Mouse (Mus musculus): ENCODE measurements around the gene Rnf113a1.
"Not testable (repeated sequence)": the region's sequence is repeated elsewhere in the genome, so short reads cannot be mapped to it uniquely, and the experiment has no call there.

Gene Rnf113a1

DNA sequence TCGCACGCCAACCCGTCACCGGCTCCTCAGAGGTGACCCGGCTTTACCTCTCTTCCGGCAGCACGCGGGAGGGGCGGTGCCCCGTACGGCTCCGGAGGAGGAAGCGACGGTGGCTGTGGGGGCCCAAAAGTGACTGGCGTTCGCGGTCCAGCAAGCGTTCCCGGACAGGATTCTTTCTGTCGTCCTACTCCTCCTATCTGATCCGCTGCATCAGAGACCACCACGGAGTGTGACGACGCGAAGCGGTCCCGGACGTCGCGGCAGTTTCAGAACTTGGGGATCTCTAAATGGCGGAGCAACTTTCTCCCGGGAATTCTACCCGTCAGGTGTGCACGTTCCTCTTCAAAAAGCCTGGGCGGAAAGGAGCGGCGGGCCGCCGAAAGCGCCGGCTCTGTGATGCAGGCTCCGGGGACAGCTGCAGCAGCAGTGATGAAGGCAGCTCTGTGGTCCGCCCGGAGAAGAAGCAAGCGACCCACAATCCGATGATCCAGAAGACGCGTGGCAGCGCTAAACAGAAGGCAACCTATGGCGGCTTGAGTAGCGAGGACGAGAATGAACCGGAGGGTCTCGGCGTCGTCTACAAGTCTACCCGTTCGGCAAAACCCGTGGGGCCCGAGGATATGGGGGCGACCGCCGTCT, at the start of gene Rnf113a1, which contains the start of gene Ndufa1:
TSS of gene Rnf113a1 (plus strand) at position 141 of the 639 bp plus-strand sequence.
TSS of gene Ndufa1 (minus strand) at position 59 of the 639 bp plus-strand sequence.
- peak; percentile 32 to 78 for DNase-seq (ENCODE audit: low spot score in 2 of 2)

DNA sequence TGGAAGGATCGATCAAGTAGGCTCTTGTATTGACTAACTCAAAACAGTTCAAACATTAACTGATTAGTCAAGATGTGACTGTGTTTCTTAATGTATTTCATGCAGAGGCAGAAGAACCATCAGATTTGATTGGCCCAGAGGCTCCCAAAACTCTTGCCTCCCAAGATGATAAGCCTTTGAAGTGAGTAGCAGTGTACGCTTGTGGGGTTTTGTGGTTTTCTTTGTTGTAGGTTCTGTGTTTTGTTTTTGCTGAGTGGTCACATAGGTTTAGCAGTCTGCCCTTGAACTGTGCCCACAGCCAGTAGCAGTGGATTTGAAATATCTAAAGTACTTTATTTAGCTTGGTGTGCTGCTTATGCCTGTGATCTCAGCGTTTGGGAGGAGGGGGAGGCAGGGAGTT, 49.3 kb upstream of the Rnf113a1 start:
- DNase-seq (ENCODE audit: low spot score in 2 of 2) = no peak

DNA sequence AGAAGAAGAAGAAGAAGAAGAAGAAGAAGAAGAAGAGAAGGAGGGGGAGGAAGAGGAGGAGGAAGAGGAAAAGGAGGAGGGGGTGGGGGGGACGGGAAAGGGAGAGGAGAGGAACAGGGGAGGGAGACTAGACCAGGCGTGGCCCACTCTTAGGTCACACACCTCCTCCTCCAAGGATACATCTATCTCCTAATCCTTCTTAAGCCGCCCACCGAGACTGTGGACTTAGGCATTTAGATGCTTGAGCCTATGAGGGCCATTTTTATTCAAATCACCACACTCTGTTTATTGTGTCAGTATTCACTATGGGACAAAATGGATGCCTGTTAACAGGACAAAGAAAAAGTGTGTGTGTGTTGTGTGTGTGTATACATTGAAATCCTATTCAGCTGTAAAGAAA, 46.5 kb upstream of the Rnf113a1 start:
- DNase-seq (ENCODE audit: low spot score in 2 of 2) = not testable (repeated sequence)

DNA sequence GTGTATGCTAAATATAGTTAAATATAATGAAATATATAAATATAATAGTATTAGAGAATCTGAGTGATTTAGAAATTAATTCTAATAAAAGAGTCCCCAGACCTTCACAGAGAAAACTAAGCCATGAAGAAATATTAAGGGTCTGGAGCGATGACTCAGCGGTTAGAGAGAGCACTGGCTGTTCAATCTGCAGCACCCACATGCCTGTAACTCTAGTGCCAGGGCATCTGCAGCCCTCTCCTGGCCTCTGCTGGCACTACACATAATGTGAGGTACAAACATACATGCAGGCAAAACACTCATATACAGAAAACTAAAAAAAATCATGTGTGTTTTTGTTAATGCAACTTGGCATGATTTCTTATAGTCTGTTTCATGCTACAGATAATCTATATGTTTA, 46.1 kb upstream of the Rnf113a1 start:
- DNase-seq (ENCODE audit: low spot score in 2 of 2) = no peak

DNA sequence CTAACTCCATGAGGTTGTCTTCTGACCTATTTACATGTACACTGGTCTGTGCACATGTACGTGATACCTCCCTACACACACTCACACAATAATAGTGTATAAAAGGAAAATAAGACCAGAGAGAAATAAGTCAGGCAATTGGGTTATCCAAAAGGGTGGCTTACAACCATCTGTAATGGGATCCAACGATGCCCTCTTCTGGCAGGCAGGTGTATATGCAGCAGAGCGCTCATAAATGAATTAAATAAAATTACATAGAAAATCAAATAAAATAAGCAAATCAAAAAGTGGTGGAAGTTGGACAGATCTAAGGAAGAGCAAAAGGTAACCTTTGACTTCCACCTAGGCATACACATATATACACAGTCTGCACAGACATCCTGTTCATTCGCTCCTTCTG, 33.2 kb upstream of the Rnf113a1 start:
- DNase-seq (ENCODE audit: low spot score in 2 of 2) = no peak

DNA sequence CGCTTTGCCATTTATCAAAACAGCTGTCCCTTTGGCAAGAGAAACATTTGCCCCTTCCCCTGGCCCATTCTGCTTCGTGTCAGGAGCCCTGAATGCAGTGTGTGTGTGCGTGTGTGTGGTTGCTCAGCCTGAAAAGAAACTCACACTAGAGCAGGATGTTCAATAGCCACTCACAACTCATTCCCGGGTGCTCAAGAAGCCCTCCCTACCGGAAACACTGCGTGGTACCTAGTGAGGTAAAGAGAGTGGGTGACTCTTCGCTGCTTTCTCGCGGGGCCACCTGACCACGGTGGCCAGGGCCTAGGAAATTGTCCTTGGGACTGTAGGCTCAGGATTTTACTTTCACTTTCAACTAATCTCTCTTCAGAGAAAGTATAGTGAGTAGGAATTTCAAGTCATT, 29.9 kb upstream of the Rnf113a1 start:
- no peak for DNase-seq (ENCODE audit: low spot score in 2 of 2)

DNA sequence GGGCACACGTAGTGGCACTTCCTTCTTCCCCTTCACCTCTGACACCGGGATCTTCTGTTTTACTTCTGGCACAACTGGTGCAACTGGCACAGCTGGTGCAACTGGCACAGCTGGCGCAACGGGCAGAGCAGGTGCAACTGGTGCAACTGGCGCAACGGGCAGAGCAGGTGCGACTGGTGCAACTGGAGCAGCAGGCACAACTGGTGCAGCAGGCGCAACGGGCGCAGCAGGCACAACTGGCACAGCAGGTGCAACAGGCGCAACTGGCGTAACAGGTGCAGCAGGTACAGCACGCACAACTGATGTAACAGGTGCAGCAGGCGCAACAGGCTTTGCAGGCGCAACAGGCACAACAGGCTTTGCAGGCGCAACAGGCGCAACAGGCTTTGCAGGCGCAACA, 27.9 kb upstream of the Rnf113a1 start:
- no peak for DNase-seq (ENCODE audit: low spot score in 2 of 2)

DNA sequence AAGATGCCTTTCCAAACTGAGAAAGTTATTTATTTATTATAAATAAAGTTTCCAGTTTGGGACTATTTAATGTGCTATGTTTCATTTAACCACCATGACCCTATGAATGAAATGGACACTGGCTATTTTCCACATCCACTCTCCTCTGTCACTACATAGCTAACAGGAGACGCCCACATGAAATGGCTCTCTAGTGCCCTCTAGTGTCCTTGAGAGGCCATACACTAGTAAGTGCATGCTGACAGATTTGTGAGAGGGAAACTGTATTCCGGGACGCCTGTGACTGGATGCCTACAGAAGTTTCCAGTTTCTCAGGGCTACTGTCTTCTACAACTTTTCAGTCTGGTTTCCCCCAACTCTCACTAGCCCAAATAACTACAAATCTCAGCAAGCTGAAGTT, 24.0 kb upstream of the Rnf113a1 start:
- DNase-seq (ENCODE audit: low spot score in 2 of 2) = peak in 1 of 2 experiments; percentile 20

DNA sequence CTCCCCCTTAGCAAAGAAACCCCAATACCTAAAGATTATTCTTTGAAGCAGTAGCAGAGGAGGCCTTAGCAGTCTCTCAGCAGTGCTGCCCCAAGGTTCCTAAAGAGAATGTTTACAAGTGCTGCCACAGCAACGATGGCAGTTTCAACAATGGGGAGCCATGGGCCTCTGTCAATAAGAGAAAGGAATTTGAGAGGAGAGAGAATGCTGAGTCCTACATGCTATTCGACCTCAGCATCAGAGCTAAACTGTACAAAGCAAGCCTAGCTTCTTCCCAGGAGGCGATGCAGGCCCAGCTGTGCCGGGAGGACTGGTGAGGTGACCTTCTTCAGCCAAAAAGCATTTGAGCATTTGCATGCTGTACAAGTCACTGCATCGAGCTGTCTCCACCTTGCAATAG, 22.3 kb upstream of the Rnf113a1 start, which contains the start of gene Akap14:
TSS of gene Akap14 (minus strand) at position 101 of the 400 bp plus-strand sequence.
- no peak for DNase-seq (ENCODE audit: low spot score in 2 of 2)

DNA sequence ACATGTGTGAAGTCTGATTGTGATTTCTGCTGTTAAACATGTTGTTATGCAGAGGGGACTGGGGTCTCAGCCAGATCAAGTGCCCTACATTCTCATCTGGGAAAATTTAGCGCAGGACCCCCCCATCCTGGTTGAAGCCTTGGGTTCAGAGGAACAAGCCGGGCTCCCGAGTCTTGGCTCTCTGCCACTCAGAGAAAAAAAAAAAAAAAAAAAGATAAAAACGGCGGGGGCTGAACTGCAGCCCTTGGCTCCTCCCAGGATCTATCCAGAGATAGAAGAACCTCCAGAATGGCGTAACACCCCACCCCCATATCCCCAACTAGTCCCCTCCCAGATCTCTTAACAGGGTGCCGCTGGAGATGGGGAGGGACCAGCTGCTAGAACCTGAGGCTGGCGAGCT, 6.6 kb upstream of the Rnf113a1 start:
- DNase-seq (ENCODE audit: low spot score in 2 of 2) = not testable (repeated sequence)

DNA sequence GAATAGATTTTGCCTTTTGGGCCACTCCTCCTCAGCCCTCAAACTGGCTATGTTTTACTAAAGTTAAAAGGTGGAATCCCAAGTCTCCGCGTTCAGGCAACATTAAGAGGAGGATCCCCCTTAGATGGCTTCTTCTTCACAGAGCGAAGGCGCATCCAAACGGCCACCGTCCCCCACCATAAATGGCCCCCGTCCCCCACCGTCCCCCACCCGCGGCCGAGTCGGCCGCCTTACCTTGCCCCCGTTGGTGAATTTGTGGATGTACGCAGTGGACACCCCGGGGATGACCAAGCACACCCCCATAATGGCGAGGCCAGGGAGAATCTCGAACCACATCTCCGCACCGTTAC, 315 bp upstream of the Rnf113a1 start:
- no peak for DNase-seq (ENCODE audit: low spot score in 2 of 2)

DNA sequence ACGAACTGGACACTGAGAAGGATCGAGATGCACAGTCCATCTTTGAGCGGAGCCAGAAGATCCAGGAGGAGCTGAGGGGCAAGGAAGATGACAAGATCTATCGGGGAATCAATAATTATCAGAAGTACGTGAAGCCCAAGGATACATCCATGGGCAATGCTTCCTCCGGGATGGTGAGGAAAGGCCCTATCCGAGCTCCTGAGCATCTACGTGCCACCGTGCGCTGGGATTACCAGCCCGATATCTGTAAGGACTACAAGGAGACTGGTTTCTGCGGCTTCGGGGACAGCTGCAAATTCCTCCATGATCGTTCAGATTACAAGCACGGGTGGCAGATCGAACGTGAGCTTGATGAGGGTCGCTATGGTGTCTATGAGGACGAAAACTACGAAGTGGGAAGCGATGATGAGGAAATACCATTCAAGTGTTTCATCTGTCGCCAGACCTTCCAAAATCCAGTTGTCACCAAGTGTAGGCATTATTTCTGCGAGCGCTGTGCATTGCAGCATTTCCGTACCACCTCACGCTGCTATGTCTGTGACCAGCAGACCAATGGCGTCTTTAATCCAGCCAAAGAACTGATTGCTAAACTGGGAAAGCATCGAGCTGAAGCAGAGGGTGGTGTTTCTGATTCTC, 817 bp downstream of the Rnf113a1 start:
- DNase-seq (ENCODE audit: low spot score in 2 of 2) = peak in 1 of 2 experiments; percentile 22

DNA sequence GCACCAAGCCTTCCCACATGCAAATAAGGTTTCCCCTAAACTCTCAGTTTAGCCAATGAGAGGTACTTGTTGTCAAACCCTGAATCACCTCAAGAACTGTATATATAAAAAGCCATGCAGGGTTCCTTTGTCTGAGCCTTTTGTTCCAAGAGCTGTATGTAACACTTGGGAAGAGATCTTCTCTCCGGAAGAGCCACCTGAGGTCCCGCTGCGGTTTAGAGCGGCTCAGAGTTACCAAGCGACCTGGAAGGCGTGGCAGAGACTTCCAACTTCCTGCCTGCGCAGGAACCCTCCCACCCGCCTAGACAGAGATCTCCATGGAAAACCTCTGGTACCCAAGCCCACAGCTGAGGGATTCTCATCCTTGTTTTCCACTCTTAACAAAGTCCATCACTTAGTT, 7.6 kb downstream of the Rnf113a1 start:
- no peak for DNase-seq (ENCODE audit: low spot score in 2 of 2)

DNA sequence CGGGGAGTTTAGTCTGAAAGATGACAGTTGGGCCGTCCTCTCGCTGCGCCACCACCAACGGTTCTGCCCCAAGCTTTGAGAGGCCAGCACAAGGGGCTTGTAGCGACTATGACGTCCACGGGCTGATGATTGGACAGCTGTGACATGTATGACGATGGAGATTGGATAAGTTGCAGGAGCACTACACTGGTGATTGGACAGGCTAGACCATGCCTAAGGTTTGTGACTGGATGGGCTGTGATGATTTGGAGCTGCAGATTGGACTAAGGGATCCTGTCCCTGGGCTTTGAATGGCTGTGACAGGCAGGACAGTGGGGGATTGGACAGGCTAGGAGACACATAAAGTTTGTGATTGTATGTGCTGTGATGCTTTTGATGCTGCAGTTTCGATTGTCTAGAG, 19.9 kb downstream of the Rnf113a1 start, which contains the start of gene Gm9:
TSS of gene Gm9 (minus strand) at position 101 of the 400 bp plus-strand sequence.
- no peak for DNase-seq (ENCODE audit: low spot score in 2 of 2)

DNA sequence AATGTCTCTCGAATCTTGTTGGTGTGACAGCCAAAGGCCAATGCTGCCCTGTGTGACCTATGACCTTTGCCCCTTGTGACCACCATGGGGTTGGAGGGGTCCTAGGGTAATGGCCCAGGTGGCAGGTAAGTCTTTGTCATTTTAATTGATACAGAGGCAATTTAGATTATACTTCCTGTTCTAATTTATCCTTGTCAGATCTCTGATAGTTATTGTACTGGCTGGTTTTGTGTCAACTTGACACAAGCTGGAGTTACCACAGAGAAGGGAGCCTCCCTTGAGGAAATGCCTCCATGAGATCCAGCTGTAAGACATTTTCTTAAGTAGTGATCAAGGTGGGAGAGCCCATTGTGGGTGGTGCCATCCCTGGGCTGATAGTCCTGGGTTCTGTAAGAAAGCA, 31.1 kb downstream of the Rnf113a1 start, which contains the start of gene Rhox1:
TSS of gene Rhox1 (minus strand) at position 101 of the 400 bp plus-strand sequence.
- DNase-seq (ENCODE audit: low spot score in 2 of 2) = not testable (repeated sequence)
